In genomic region chr1:171501636-171502080, GRCm38 (mm10) we compare ENCODE assay signal across 8 mouse cellular contexts. TPM values are rescaled to one million over a fixed set of nuclear protein-coding genes. Genes with fewer than 3 reads are reported as not detected.
DNase-seq lines count a peak whose midpoint lies in the region; ATAC-seq and TF ChIP-seq lines count a peak whose summit lies in the region.

No protein-coding gene starts in this region.

- peak; percentile 69 for TF ChIP-seq CTCF in liver, postnatal 0 days (IDR thresholded peaks at IDR 0.05; ENCODE audit: low read depth)

- peaks cover 13% of the 10 kb centered on the region for H3K4me1 ChIP-seq in forebrain, embryonic 13.5 days
- peaks cover 11% of the 10 kb centered on the region; the same call in 1 of the 2 replicates for H3K4me1 ChIP-seq in liver, postnatal 0 days (ENCODE audit: insufficient read depth)

- DNase-seq in cerebellum, postnatal 4 days (ENCODE audit: low spot score in 2 of 2), result no peak
- peak; percentile 92 for DNase-seq in R1 (ENCODE audit: low read depth, low spot score)
- peak; percentile 71 for DNase-seq in induced T-regulatory cell, adult 2 months (ENCODE audit: low read depth)
- peak; percentile 29 for DNase-seq in liver, postnatal 0 days
- peak; percentile 82 for DNase-seq in retina, postnatal 1 day
- DNase-seq in left cerebral cortex, adult 9 months (ENCODE audit: low spot score in 2 of 2), result no peak

- peaks cover 5% of the 10 kb centered on the region; the same call in 1 of the 2 replicates for H3K9me3 ChIP-seq in forebrain, embryonic 13.5 days (replicated peaks)
- no peaks in the 10 kb centered on the region for H3K9me3 ChIP-seq in liver, postnatal 0 days (ENCODE audit: low read length)

- H3K36me3 ChIP-seq in forebrain, embryonic 13.5 days (ENCODE audit: poor library complexity, severe bottlenecking), result 0 out of 2 replicates have a peak, but pooled peaks cover 7% of the 10 kb centered on the region
- H3K36me3 ChIP-seq in liver, postnatal 0 days (replicated peaks; ENCODE audit: insufficient read depth, low read length), result no peaks in the 10 kb centered on the region

- H3K4me3 ChIP-seq in forebrain, embryonic 13.5 days, result 0 out of 2 replicates have a peak overlapping the region, but pooled peaks have one; percentile 14
- H3K4me3 ChIP-seq in liver, postnatal 0 days (ENCODE audit: low read depth, low read length), result no peak overlapping the region

- peak overlapping the region; percentile 72 for H3K27ac ChIP-seq in forebrain, embryonic 13.5 days
- 0 out of 2 replicates have a peak overlapping the region, but pooled peaks have one; percentile 37 for H3K27ac ChIP-seq in liver, postnatal 0 days (ENCODE audit: low read depth)

- no peak for TF ChIP-seq EP300 in liver, postnatal 0 days (IDR thresholded peaks at IDR 0.05; ENCODE audit: low read depth)

- 4% methylated on average over 5 of the region's 5 CpGs for WGBS in forebrain, embryonic 13.5 days
- WGBS in liver, postnatal 0 days (ENCODE audit: insufficient replicate concordance), result 7% methylated on average over 5 of the region's 5 CpGs

- H3K4me2 ChIP-seq in forebrain, embryonic 13.5 days, result peak overlapping the region; percentile 71
- peak overlapping the region; percentile 38 for H3K4me2 ChIP-seq in liver, postnatal 0 days (ENCODE audit: low read depth, low read length)

- ATAC-seq in cerebellum, adult (ENCODE audit: insufficient number of reproducible peaks, low FRiP score, low TSS enrichment), result peak; percentile 38; the same call in 1 of the 2 replicates
- ATAC-seq in forebrain, embryonic 13.5 days, result no peak
- ATAC-seq in liver, postnatal 0 days, result no peak

- no peak overlapping the region for H3K9ac ChIP-seq in forebrain, embryonic 13.5 days
- no peak overlapping the region; the same call in 1 of the 2 replicates for H3K9ac ChIP-seq in liver, postnatal 0 days (replicated peaks)

- H3K27me3 ChIP-seq in forebrain, embryonic 13.5 days, result no peaks in the 10 kb centered on the region
- H3K27me3 ChIP-seq in liver, postnatal 0 days (ENCODE audit: insufficient read depth, low read length), result no peaks in the 10 kb centered on the region

RNA-seq across cellular contexts. Expression of gene Alyref2, which starts 1.6 kb away (rescaled TPM):
- 23.0 and 24.5 TPM in 2 replicates for polyA plus RNA-seq in forebrain, embryonic 13.5 days (2015; fragmentation: Nextera tagmentation; extraction: Ambion mirVana)
- 8.4 and 8.9 TPM in 2 replicates for polyA plus RNA-seq in liver, postnatal 0 days (2015; fragmentation: Nextera tagmentation; extraction: Ambion mirVana)

RNA-seq across cellular contexts. Expression of gene Itln1, which starts 33.4 kb away (rescaled TPM):
- not detected in 2 replicates for polyA plus RNA-seq in forebrain, embryonic 13.5 days (2015; fragmentation: Nextera tagmentation; extraction: Ambion mirVana)
- not detected in 2 replicates for polyA plus RNA-seq in liver, postnatal 0 days (2015; fragmentation: Nextera tagmentation; extraction: Ambion mirVana)

RNA-seq across cellular contexts. Expression of gene Cd244a, which starts 57.3 kb away (rescaled TPM):
- polyA plus RNA-seq in forebrain, embryonic 13.5 days (2015; fragmentation: Nextera tagmentation; extraction: Ambion mirVana), result not detected in 2 replicates
- polyA plus RNA-seq in liver, postnatal 0 days (2015; fragmentation: Nextera tagmentation; extraction: Ambion mirVana), result 0.85 and 1.1 TPM in 2 replicates

Comparison
In these comparisons a context has a peak if more than half of its experiments do, and no peak if none do; other contexts are left out.
1. DNase-seq: peak in R1 (single experiment), induced T-regulatory cell, adult 2 months (single experiment), liver, postnatal 0 days (single experiment) and retina, postnatal 1 day (single experiment); none in cerebellum, postnatal 4 days (0 of 2) and left cerebral cortex, adult 9 months (0 of 2).